Mouse (Mus musculus): ENCODE data around the gene Casp8. TPM values are rescaled to one million over a fixed set of nuclear protein-coding genes. Genes with fewer than 3 reads are reported as not detected.

The Casp8 gene
- polyA plus RNA-seq, 1 experiment from 2014 or later = 11.9 TPM

- no peak for DNase-seq (ENCODE audit: low spot score)
- no peak for ATAC-seq (replicated peaks; ENCODE audit: low FRiP score)
- H3K9me3 ChIP-seq (ENCODE audit: control insufficient read depth, low read length) = no peaks in the 10 kb centered on the region
- H3K36me3 ChIP-seq (ENCODE audit: control insufficient read depth, insufficient read depth, low read length) = no peaks in the 10 kb centered on the region
- no peak overlapping the region for H3K4me2 ChIP-seq (ENCODE audit: low read depth, low read length, severe bottlenecking)
- 64% methylated on average over 9 of the region's 9 CpGs for WGBS
- no peak overlapping the region for H3K9ac ChIP-seq (ENCODE audit: low read length)
- no peak overlapping the region for H3K27ac ChIP-seq (ENCODE audit: low read depth, low read length)
- no peak overlapping the region for H3K4me3 ChIP-seq (ENCODE audit: low read depth, low read length)
- no peaks in the 10 kb centered on the region for H3K27me3 ChIP-seq (ENCODE audit: control insufficient read depth, insufficient read depth, low read length)
- H3K4me1 ChIP-seq (replicated peaks; ENCODE audit: control insufficient read depth, insufficient read depth, low read length) = no peaks in the 10 kb centered on the region
Measured at GRCm38 (mm10) chr1:58769701-58770100, 25.5 kb upstream of the Casp8 start.

- no peak for ATAC-seq (replicated peaks; ENCODE audit: low FRiP score)
- 28% methylated on average over 7 of the region's 7 CpGs for WGBS
- Histone ChIP-seq H3K27me3 (ENCODE audit: control insufficient read depth, insufficient read depth, low read length) (no peaks in the 10 kb centered on the region), H3K9ac (ENCODE audit: low read length) (no peak overlapping the region), H3K27ac (ENCODE audit: low read depth, low read length) (no peak overlapping the region), H3K9me3 (ENCODE audit: control insufficient read depth, low read length) (no peaks in the 10 kb centered on the region), H3K4me3 (ENCODE audit: low read depth, low read length) (no peak overlapping the region), H3K36me3 (ENCODE audit: control insufficient read depth, insufficient read depth, low read length) (no peaks in the 10 kb centered on the region), H3K4me1 (replicated peaks; ENCODE audit: control insufficient read depth, insufficient read depth, low read length) (no peaks in the 10 kb centered on the region), H3K4me2 (ENCODE audit: low read depth, low read length, severe bottlenecking) (no peak overlapping the region)
- peak; percentile 56 for DNase-seq (ENCODE audit: low spot score)
Measured at GRCm38 (mm10) chr1:58770111-58770720, 25.0 kb upstream of the Casp8 start.

- Histone ChIP-seq H3K27me3 (ENCODE audit: control insufficient read depth, insufficient read depth, low read length) (no peaks in the 10 kb centered on the region), H3K9me3 (ENCODE audit: control insufficient read depth, low read length) (no peaks in the 10 kb centered on the region; the same call in 1 of the 2 replicates), H3K4me3 (ENCODE audit: low read depth, low read length) (no peak overlapping the region), H3K4me1 (replicated peaks; ENCODE audit: control insufficient read depth, insufficient read depth, low read length) (no peaks in the 10 kb centered on the region), H3K36me3 (ENCODE audit: control insufficient read depth, insufficient read depth, low read length) (no peaks in the 10 kb centered on the region), H3K4me2 (ENCODE audit: low read depth, low read length, severe bottlenecking) (no peak overlapping the region), H3K27ac (ENCODE audit: low read depth, low read length) (no peak overlapping the region), H3K9ac (ENCODE audit: low read length) (no peak overlapping the region)
- WGBS = 71% methylated on average over 3 of the region's 3 CpGs
- no peak for DNase-seq (ENCODE audit: low spot score)
- no peak for ATAC-seq (replicated peaks; ENCODE audit: low FRiP score)
Measured at GRCm38 (mm10) chr1:58772084-58772483, 23.1 kb upstream of the Casp8 start.

GRCm38 (mm10) chr1:58773280-58773679 is 21.9 kb upstream of the Casp8 start:
- H3K27me3 ChIP-seq (ENCODE audit: control insufficient read depth, insufficient read depth, low read length) = no peaks in the 10 kb centered on the region
- no peak for ATAC-seq (replicated peaks; ENCODE audit: low FRiP score)

GRCm38 (mm10) chr1:58773905-58774304 is 21.3 kb upstream of the Casp8 start:
- Histone ChIP-seq H3K27ac (ENCODE audit: low read depth, low read length) (no peak overlapping the region), H3K9me3 (ENCODE audit: control insufficient read depth, low read length) (no peaks in the 10 kb centered on the region; the same call in 1 of the 2 replicates), H3K4me3 (ENCODE audit: low read depth, low read length) (no peak overlapping the region), H3K4me2 (ENCODE audit: low read depth, low read length, severe bottlenecking) (no peak overlapping the region), H3K27me3 (ENCODE audit: control insufficient read depth, insufficient read depth, low read length) (no peaks in the 10 kb centered on the region), H3K4me1 (replicated peaks; ENCODE audit: control insufficient read depth, insufficient read depth, low read length) (no peaks in the 10 kb centered on the region), H3K36me3 (ENCODE audit: control insufficient read depth, insufficient read depth, low read length) (no peaks in the 10 kb centered on the region), H3K9ac (ENCODE audit: low read length) (no peak overlapping the region)
- no peak for ATAC-seq (replicated peaks; ENCODE audit: low FRiP score)
- no peak for DNase-seq (ENCODE audit: low spot score)
- WGBS = 70% methylated on average over 2 of the region's 2 CpGs

More at GRCm38 (mm10) chr1:58773280-58773679, 21.9 kb upstream of the Casp8 start:
- Histone ChIP-seq H3K4me2 (ENCODE audit: low read depth, low read length, severe bottlenecking) (no peak overlapping the region), H3K4me1 (replicated peaks; ENCODE audit: control insufficient read depth, insufficient read depth, low read length) (no peaks in the 10 kb centered on the region), H3K9me3 (ENCODE audit: control insufficient read depth, low read length) (no peaks in the 10 kb centered on the region; the same call in 1 of the 2 replicates), H3K36me3 (ENCODE audit: control insufficient read depth, insufficient read depth, low read length) (no peaks in the 10 kb centered on the region), H3K4me3 (ENCODE audit: low read depth, low read length) (no peak overlapping the region), H3K9ac (ENCODE audit: low read length) (no peak overlapping the region), H3K27ac (ENCODE audit: low read depth, low read length) (no peak overlapping the region)
- DNase-seq (ENCODE audit: low spot score) = no peak

- 97% methylated on average over 5 of the region's 5 CpGs for WGBS
- no peak for DNase-seq (ENCODE audit: low spot score)
Measured at GRCm38 (mm10) chr1:58775361-58775760, 19.8 kb upstream of the Casp8 start.

GRCm38 (mm10) chr1:58777583-58777982 is 17.6 kb upstream of the Casp8 start:
- no peaks in the 10 kb centered on the region; the same call in 1 of the 2 replicates for H3K9me3 ChIP-seq (ENCODE audit: control insufficient read depth, low read length)
- no peak for DNase-seq (ENCODE audit: low spot score)
- no peak overlapping the region for H3K9ac ChIP-seq (ENCODE audit: low read length)
- WGBS = 94% methylated on average over 1 of the region's 1 CpGs
- no peaks in the 10 kb centered on the region for H3K36me3 ChIP-seq (ENCODE audit: control insufficient read depth, insufficient read depth, low read length)
- no peaks in the 10 kb centered on the region for H3K27me3 ChIP-seq (ENCODE audit: control insufficient read depth, insufficient read depth, low read length)
- no peak for ATAC-seq (replicated peaks; ENCODE audit: low FRiP score)
- H3K4me2 ChIP-seq (ENCODE audit: low read depth, low read length, severe bottlenecking) = no peak overlapping the region
- H3K4me3 ChIP-seq (ENCODE audit: low read depth, low read length) = no peak overlapping the region
- no peaks in the 10 kb centered on the region for H3K4me1 ChIP-seq (replicated peaks; ENCODE audit: control insufficient read depth, insufficient read depth, low read length)
- H3K27ac ChIP-seq (ENCODE audit: low read depth, low read length) = no peak overlapping the region

More at GRCm38 (mm10) chr1:58775361-58775760, 19.8 kb upstream of the Casp8 start:
- Histone ChIP-seq H3K4me3 (ENCODE audit: low read depth, low read length) (no peak overlapping the region), H3K4me1 (replicated peaks; ENCODE audit: control insufficient read depth, insufficient read depth, low read length) (no peaks in the 10 kb centered on the region), H3K4me2 (ENCODE audit: low read depth, low read length, severe bottlenecking) (no peak overlapping the region), H3K27me3 (ENCODE audit: control insufficient read depth, insufficient read depth, low read length) (no peaks in the 10 kb centered on the region), H3K27ac (ENCODE audit: low read depth, low read length) (no peak overlapping the region), H3K9me3 (ENCODE audit: control insufficient read depth, low read length) (no peaks in the 10 kb centered on the region; the same call in 1 of the 2 replicates), H3K9ac (ENCODE audit: low read length) (no peak overlapping the region), H3K36me3 (ENCODE audit: control insufficient read depth, insufficient read depth, low read length) (no peaks in the 10 kb centered on the region)
- no peak for ATAC-seq (replicated peaks; ENCODE audit: low FRiP score)

GRCm38 (mm10) chr1:58778226-58778625 is 16.9 kb upstream of the Casp8 start:
- H3K36me3 ChIP-seq (ENCODE audit: control insufficient read depth, insufficient read depth, low read length) = no peaks in the 10 kb centered on the region
- WGBS = 19% methylated on average over 1 of the region's 1 CpGs
- H3K27ac ChIP-seq (ENCODE audit: low read depth, low read length) = no peak overlapping the region
- H3K4me3 ChIP-seq (ENCODE audit: low read depth, low read length) = no peak overlapping the region
- H3K4me2 ChIP-seq (ENCODE audit: low read depth, low read length, severe bottlenecking) = no peak overlapping the region
- DNase-seq (ENCODE audit: low spot score) (no peak), ATAC-seq (replicated peaks; ENCODE audit: low FRiP score) (no peak)
- H3K9me3 ChIP-seq (ENCODE audit: control insufficient read depth, low read length) = no peaks in the 10 kb centered on the region; the same call in 1 of the 2 replicates
- H3K9ac ChIP-seq (ENCODE audit: low read length) = no peak overlapping the region
- H3K4me1 ChIP-seq (replicated peaks; ENCODE audit: control insufficient read depth, insufficient read depth, low read length) = no peaks in the 10 kb centered on the region
- H3K27me3 ChIP-seq (ENCODE audit: control insufficient read depth, insufficient read depth, low read length) = no peaks in the 10 kb centered on the region

- H3K4me1 ChIP-seq (replicated peaks; ENCODE audit: control insufficient read depth, insufficient read depth, low read length) = no peaks in the 10 kb centered on the region
- no peak overlapping the region for H3K9ac ChIP-seq (ENCODE audit: low read length)
- no peak for ATAC-seq (replicated peaks; ENCODE audit: low FRiP score)
- H3K4me2 ChIP-seq (ENCODE audit: low read depth, low read length, severe bottlenecking) = no peak overlapping the region
- 89% methylated on average over 2 of the region's 2 CpGs for WGBS
- no peak overlapping the region for H3K27ac ChIP-seq (ENCODE audit: low read depth, low read length)
- no peaks in the 10 kb centered on the region for H3K36me3 ChIP-seq (ENCODE audit: control insufficient read depth, insufficient read depth, low read length)
- no peaks in the 10 kb centered on the region for H3K9me3 ChIP-seq (ENCODE audit: control insufficient read depth, low read length)
- H3K27me3 ChIP-seq (ENCODE audit: control insufficient read depth, insufficient read depth, low read length) = no peaks in the 10 kb centered on the region
- H3K4me3 ChIP-seq (ENCODE audit: low read depth, low read length) = no peak overlapping the region
- DNase-seq (ENCODE audit: low spot score) = no peak
Measured at GRCm38 (mm10) chr1:58786276-58786675, 8.9 kb upstream of the Casp8 start.
